Mouse (Mus musculus) ES-E14 (cell line): ENCODE measurements around the gene Grk6. TPM values are rescaled to one million over a fixed set of nuclear protein-coding genes. Genes with fewer than 3 reads are reported as not detected.

Experiments
- DNase-seq: peaks from one replicate; pipeline ENCODE4 v3.0.0-alpha.2; 2013; ENCODE audit warnings: low read depth, low spot score
- H3K27ac ChIP-seq: 2 replicates; pipeline ENCODE4 v1.5.1; 2012; ENCODE audit warnings: low read depth, mild to moderate bottlenecking, low read length, moderate library complexity, mixed read lengths; ENCODE audit not compliant: poor library complexity, insufficient read depth, severe bottlenecking
- H3K36me3 ChIP-seq: 2 replicates; pipeline ENCODE4 v1.6.1; 2012; ENCODE audit warnings: mild to moderate bottlenecking, low read length, moderate library complexity, mixed read lengths; ENCODE audit not compliant: control insufficient read depth, poor library complexity, insufficient read depth, severe bottlenecking
- H3K4me1 ChIP-seq, 2 experiments: fragments of 150-350 bp in 1 of 2; sonication (generic) in 1 of 2; 2 replicates each; pipeline ENCODE4 v1.6.1; 2012; ENCODE audit warnings: low read length in 2 of 2, mild to moderate bottlenecking in 1 of 2, mixed read lengths in 1 of 2; ENCODE audit not compliant: control insufficient read depth in 2 of 2, insufficient read depth in 2 of 2, poor library complexity in 1 of 2
- H3K4me3 ChIP-seq, 2 experiments: fragments of 150-350 bp in 1 of 2; sonication (generic) in 1 of 2; 2 replicates each; pipeline ENCODE4 v1.5.1; 2012; ENCODE audit warnings: low read length in 2 of 2, low read depth in 1 of 2, mild to moderate bottlenecking in 1 of 2, mixed read lengths in 1 of 2; ENCODE audit not compliant: insufficient read depth in 1 of 2, poor library complexity in 1 of 2, severe bottlenecking in 1 of 2
- H3K9ac ChIP-seq: 2 replicates; pipeline ENCODE4 v1.6.1; 2012; ENCODE audit warnings: low read depth, mild to moderate bottlenecking, low read length, mixed read lengths; ENCODE audit not compliant: poor library complexity, insufficient read depth, severe bottlenecking
- H3K9me3 ChIP-seq: fragments of 150-350 bp; sonication (generic); 2 replicates; pipeline ENCODE4 v1.6.1; 2012; ENCODE audit warnings: low read depth, mild to moderate bottlenecking, low read length; ENCODE audit not compliant: control insufficient read depth, insufficient read depth
- CHD2 ChIP-seq: IDR thresholded peaks from 2 replicates; pipeline ENCODE4 v1.6.1; 2014; ENCODE audit warnings: mild to moderate bottlenecking, low read depth, low read length, inconsistent platforms
- HCFC1 ChIP-seq: IDR thresholded peaks from 2 replicates; pipeline ENCODE4 v1.6.1; 2012; ENCODE audit warnings: low read length, inconsistent platforms, borderline replicate concordance; ENCODE audit not compliant: insufficient read depth
- MAFK ChIP-seq: IDR thresholded peaks from 2 replicates; pipeline ENCODE4 v1.6.1; 2014; ENCODE audit warnings: mild to moderate bottlenecking, low read depth, low read length, inconsistent platforms; ENCODE audit not compliant: insufficient read depth
- ZC3H11A ChIP-seq: IDR thresholded peaks from 2 replicates; pipeline ENCODE4 v1.6.1; 2012; ENCODE audit warnings: low read depth, mild to moderate bottlenecking, inconsistent platforms, low read length, borderline replicate concordance
- ZNF384 ChIP-seq: IDR thresholded peaks from 2 replicates; pipeline ENCODE4 v1.6.1; 2012; ENCODE audit warnings: low read depth, low read length, inconsistent platforms
- in situ Hi-C, 2 experiments: fragments of 600-800 bp; cut with MboI; formaldehyde crosslinking; loops; one replicate each; pipeline ENCODE4 v1.15.1; 2025; ENCODE audit warnings: low sequenced_read_pairs in 2 of 2, inconsistent platforms in 1 of 2; ENCODE audit not compliant: unreplicated experiment in 2 of 2
- total RNA-seq: library from RNA; depleted of rRNA; stranded (reverse); fragments of 300-350 nt; gene quantifications from 2 replicates; pipeline ENCODE4 v1.2.3, GENCODE M21; 2012

The Grk6 gene
- total RNA-seq, 1 experiment: 74.7 TPM

- Histone ChIP-seq H3K36me3 (peaks cover 6% of the 10 kb centered on the region; the same call in 1 of the 2 replicates), H3K9me3 (no peaks in the 10 kb centered on the region), H3K27ac (no peak overlapping the region), H3K4me3 (peak overlapping the region; percentile 67 to 73), H3K4me1 (peaks cover 0 to 3% of the 10 kb centered on the region in 2 experiments; a peak in 2 of 4 replicates), H3K9ac (peak overlapping the region; percentile 78)
- in situ Hi-C loops: no loop called here
- peak; percentile 68 for DNase-seq
- TF ChIP-seq HCFC1: peak; percentile 63; the same call in 1 of the 2 replicates
- TF ChIP-seq MAFK: no peak
- TF ChIP-seq ZC3H11A: peak; percentile 31; the same call in 1 of the 2 replicates
These were observed 26.4 kb downstream of the Grk6 start for GRCm38 (mm10) chr13:55471156-55471818.

GRCm38 (mm10) chr13:55471819-55472131 is 26.9 kb downstream of the Grk6 start:
- peaks cover 6% of the 10 kb centered on the region; the same call in 1 of the 2 replicates for H3K36me3 ChIP-seq
- TF ChIP-seq ZNF384 (no peak), HCFC1 (no peak)
- peak overlapping the region; percentile 67 to 73 for H3K4me3 ChIP-seq
- no peak overlapping the region for H3K27ac ChIP-seq
- peak overlapping the region; percentile 78 for H3K9ac ChIP-seq
- peaks cover 0 to 3% of the 10 kb centered on the region in 2 experiments; a peak in 2 of 4 replicates for H3K4me1 ChIP-seq
- no peak for DNase-seq
- H3K9me3 ChIP-seq: no peaks in the 10 kb centered on the region
- in situ Hi-C loops: no loop called here

GRCm38 (mm10) chr13:55472132-55473022 is 27.5 kb downstream of the Grk6 start:
- peak overlapping the region; percentile 78 for H3K9ac ChIP-seq
- in situ Hi-C loops: no loop called here
- H3K9me3 ChIP-seq: no peaks in the 10 kb centered on the region
- H3K27ac ChIP-seq: no peak overlapping the region
- H3K36me3 ChIP-seq: peaks cover 6% of the 10 kb centered on the region; the same call in 1 of the 2 replicates
- H3K4me3 ChIP-seq: peak overlapping the region; percentile 67 to 73
- no peak for DNase-seq
- no peak for TF ChIP-seq MAFK
- TF ChIP-seq CHD2: no peak
- 0 out of 2 replicates have a peak, but pooled peaks have one; percentile 16 for TF ChIP-seq HCFC1
- peaks cover 0 to 3% of the 10 kb centered on the region in 2 experiments; a peak in 2 of 4 replicates for H3K4me1 ChIP-seq

GRCm38 (mm10) chr13:55473076-55473831 is 28.4 kb downstream of the Grk6 start:
- peaks cover 6% of the 10 kb centered on the region; the same call in 1 of the 2 replicates for H3K36me3 ChIP-seq
- H3K27ac ChIP-seq: no peak overlapping the region

More at GRCm38 (mm10) chr13:55473076-55473831, 28.4 kb downstream of the Grk6 start:
- in situ Hi-C loops: no loop called here
- Histone ChIP-seq H3K9me3 (no peaks in the 10 kb centered on the region), H3K4me1 (peaks cover 0 to 3% of the 10 kb centered on the region in 2 experiments; a peak in 2 of 4 replicates), H3K4me3 (peak overlapping the region; percentile 67 to 73), H3K9ac (peak overlapping the region; percentile 30; the same call in 1 of the 2 replicates)
- DNase-seq: no peak
- TF ChIP-seq HCFC1 (no peak), CHD2 (no peak), MAFK (no peak), ZNF384 (no peak), ZC3H11A (no peak)
